Mouse (Mus musculus): ENCODE data around the gene Txnip. TPM values are rescaled to one million over a fixed set of nuclear protein-coding genes. Genes with fewer than 3 reads are reported as not detected.

Gene Txnip
- polyA plus RNA-seq, 1 experiment from 2014 or later, result 157 TPM

Other genes with a start within 250 kb of the Txnip start
- 0.22 and 0.55 TPM in 2 replicates for gene BC107364, start 105.7 kb upstream of the Txnip start, polyA plus RNA-seq (2015; fragmentation: Nextera tagmentation; extraction: Ambion mirVana)
- 8.7 and 18.4 TPM in 2 replicates for gene Hfe2, start 32.8 kb upstream of the Txnip start, polyA plus RNA-seq (2015; fragmentation: Nextera tagmentation; extraction: Ambion mirVana)
- 0.82 and 1.2 TPM in 2 replicates for gene Gm16253, start 19.0 kb downstream of the Txnip start, polyA plus RNA-seq (2015; fragmentation: Nextera tagmentation; extraction: Ambion mirVana)
- 38.9 and 42.0 TPM in 2 replicates for gene Polr3gl, start 36.2 kb downstream of the Txnip start, polyA plus RNA-seq (2015; fragmentation: Nextera tagmentation; extraction: Ambion mirVana)
- 1.9 and 2.7 TPM in 2 replicates for gene Ankrd34a, start 38.7 kb downstream of the Txnip start, polyA plus RNA-seq (2015; fragmentation: Nextera tagmentation; extraction: Ambion mirVana)
- 7.7 and 9.4 TPM in 2 replicates for gene Lix1l, start 43.2 kb downstream of the Txnip start, polyA plus RNA-seq (2015; fragmentation: Nextera tagmentation; extraction: Ambion mirVana)
- gene Rbm8a, start 72.0 kb downstream of the Txnip start, polyA plus RNA-seq (2015; fragmentation: Nextera tagmentation; extraction: Ambion mirVana), result 102 and 120 TPM in 2 replicates
- gene Pex11b, start 77.4 kb downstream of the Txnip start, polyA plus RNA-seq (2015; fragmentation: Nextera tagmentation; extraction: Ambion mirVana), result 56.6 and 57.5 TPM in 2 replicates
- 0.29 and 0.37 TPM in 2 replicates for gene Gm42957, start 77.5 kb downstream of the Txnip start, polyA plus RNA-seq (2015; fragmentation: Nextera tagmentation; extraction: Ambion mirVana)
- gene Itga10, start 87.6 kb downstream of the Txnip start, polyA plus RNA-seq (2015; fragmentation: Nextera tagmentation; extraction: Ambion mirVana), result 4.9 and 5.7 TPM in 2 replicates
- gene Ankrd35, start 112.2 kb downstream of the Txnip start, polyA plus RNA-seq (2015; fragmentation: Nextera tagmentation; extraction: Ambion mirVana), result 11.4 and 12.8 TPM in 2 replicates
- gene Pias3, start 138.4 kb downstream of the Txnip start, polyA plus RNA-seq (2015; fragmentation: Nextera tagmentation; extraction: Ambion mirVana), result 65.2 and 66.5 TPM in 2 replicates
- 16.8 and 17.9 TPM in 2 replicates for gene Nudt17, start 150.6 kb downstream of the Txnip start, polyA plus RNA-seq (2015; fragmentation: Nextera tagmentation; extraction: Ambion mirVana)
- 28.0 and 29.7 TPM in 2 replicates for gene Polr3c, start 169.7 kb downstream of the Txnip start, polyA plus RNA-seq (2015; fragmentation: Nextera tagmentation; extraction: Ambion mirVana)
- gene Rnf115, start 169.7 kb downstream of the Txnip start, polyA plus RNA-seq (2015; fragmentation: Nextera tagmentation; extraction: Ambion mirVana), result 37.8 and 37.9 TPM in 2 replicates